Comparison of ENCODE assay signal across 8 mouse cellular contexts in the genomic region with DNA sequence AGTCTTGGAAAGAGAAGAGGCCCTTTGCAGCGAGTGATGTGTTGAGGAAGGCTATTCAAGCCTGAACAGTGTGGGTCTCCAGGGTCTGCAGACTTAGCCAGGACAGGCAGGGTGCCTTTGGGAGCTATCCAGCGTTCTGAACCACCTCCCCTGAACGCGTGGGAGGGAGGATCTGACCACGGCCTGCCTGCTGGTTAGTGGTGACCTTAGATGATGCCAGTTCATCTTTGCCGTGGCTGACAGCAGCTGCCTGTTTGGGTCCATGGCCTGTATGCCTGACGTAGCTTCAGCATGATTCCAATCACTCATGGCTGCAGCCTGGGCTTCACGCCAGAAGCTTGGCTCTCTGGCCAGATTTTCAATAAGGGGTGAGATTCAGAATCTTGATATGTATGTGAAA. TPM values are rescaled to one million over a fixed set of nuclear protein-coding genes. Genes with fewer than 3 reads are reported as not detected.
A peak's percentile ranks its signal among the peaks of the same experiment; 100 is the strongest.
DNase-seq lines count a peak whose midpoint lies in the region; ATAC-seq and TF ChIP-seq lines count a peak whose summit lies in the region.
"Had no signal": no experiment of that assay in that cellular context is flagged by ENCODE, and none has a peak within 500 bp of the region (broad histone marks: within the 10 kb centered on the region; RNA-seq: fewer than 3 reads in every experiment).

No protein-coding gene starts in this region.

- intact Hi-C loops in left cerebral cortex, postnatal 4 days (cut with DNase I), result no loop called here
- intact Hi-C loops in left cerebral cortex, adult 2 months (cut with DNase I), result no loop called here

- no peak overlapping the region for H3K9ac ChIP-seq in hindbrain, postnatal 0 days (replicated peaks; ENCODE audit: low read length)
- H3K9ac ChIP-seq in neural tube, embryonic 15.5 days (replicated peaks), result no peak overlapping the region
- H3K9ac ChIP-seq: limb, embryonic 12.5 days had no signal

- no peaks in the 10 kb centered on the region for H3K36me3 ChIP-seq in hindbrain, postnatal 0 days (ENCODE audit: insufficient read depth, low read length)
- H3K36me3 ChIP-seq in neural tube, embryonic 15.5 days, result no peaks in the 10 kb centered on the region
- H3K36me3 ChIP-seq: limb, embryonic 12.5 days had no signal

- peak; percentile 74 for ATAC-seq in hindbrain, postnatal 0 days
- 0 out of 2 replicates have a peak, but pooled peaks have one; percentile 53 for ATAC-seq in neural tube, embryonic 15.5 days (ENCODE audit: low FRiP score)

- no peak overlapping the region for H3K27ac ChIP-seq in left cerebral cortex, adult 2 months
- peak overlapping the region; percentile 58; the same call in 1 of the 2 replicates for H3K27ac ChIP-seq in hindbrain, postnatal 0 days
- H3K27ac ChIP-seq in neural tube, embryonic 15.5 days (replicated peaks), result no peak overlapping the region
- H3K27ac ChIP-seq: limb, embryonic 12.5 days had no signal

- TF ChIP-seq CTCF in left cerebral cortex, adult 2 months (IDR thresholded peaks at IDR 0.05), result no peak
- no peak for TF ChIP-seq CTCF in hindbrain, postnatal 0 days (IDR thresholded peaks at IDR 0.05; ENCODE audit: low read depth)

- DNase-seq in left cerebral cortex, postnatal 4 days, result peak; percentile 83
- no peak for DNase-seq in left cerebral cortex, adult 2 months (ENCODE audit: extremely low spot score in 1 of 2, low spot score in 2 of 2)
- peak; percentile 63 to 88 for DNase-seq in adrenal gland, adult (ENCODE audit: inconsistent age in 2 of 2, low spot score in 1 of 2)
- peak; percentile 66 to 69 for DNase-seq in cerebellum, adult 18-20 months
- DNase-seq in hindbrain, postnatal 0 days (ENCODE audit: low spot score), result peak; percentile 73
- no peak for DNase-seq in thymus, postnatal 0 days (ENCODE audit: low spot score)

- H3K27me3 ChIP-seq in hindbrain, postnatal 0 days (ENCODE audit: insufficient read depth, low read length), result no peaks in the 10 kb centered on the region
- no peaks in the 10 kb centered on the region for H3K27me3 ChIP-seq in neural tube, embryonic 15.5 days (replicated peaks)

- peaks cover 13% of the 10 kb centered on the region; the same call in 1 of the 2 replicates for H3K4me1 ChIP-seq in hindbrain, postnatal 0 days (ENCODE audit: insufficient read depth, low read length)
- peaks cover 30% of the 10 kb centered on the region for H3K4me1 ChIP-seq in neural tube, embryonic 15.5 days
- H3K4me1 ChIP-seq: limb, embryonic 12.5 days had no signal

- no peak overlapping the region for H3K4me2 ChIP-seq in hindbrain, postnatal 0 days (ENCODE audit: low read depth, low read length)
- H3K4me2 ChIP-seq in neural tube, embryonic 15.5 days, result no peak overlapping the region
- H3K4me2 ChIP-seq: limb, embryonic 12.5 days had no signal

- H3K4me3 ChIP-seq in left cerebral cortex, adult 2 months, result no peak overlapping the region
- H3K4me3 ChIP-seq in hindbrain, postnatal 0 days (ENCODE audit: low read length), result no peak overlapping the region
- H3K4me3 ChIP-seq in neural tube, embryonic 15.5 days (replicated peaks), result no peak overlapping the region
- H3K4me3 ChIP-seq: limb, embryonic 12.5 days had no signal

- WGBS in hindbrain, postnatal 0 days, result 8% methylated on average over 8 of the region's 8 CpGs
- WGBS in neural tube, embryonic 15.5 days, result 16% methylated on average over 8 of the region's 8 CpGs

- H3K9me3 ChIP-seq in hindbrain, postnatal 0 days (ENCODE audit: low read length), result no peaks in the 10 kb centered on the region
- H3K9me3 ChIP-seq in neural tube, embryonic 15.5 days (replicated peaks), result no peaks in the 10 kb centered on the region
- H3K9me3 ChIP-seq: limb, embryonic 12.5 days had no signal

RNA-seq across cellular contexts. Expression of gene Fam219a, which starts 23.4 kb away (rescaled TPM):
- 100 to 1,000 TPM; 146 to 159 TPM for total RNA-seq in left cerebral cortex, postnatal 4 days (2021)
- 100 to 1,000 TPM; 195 to 209 TPM for total RNA-seq in left cerebral cortex, adult 2 months (2021)
- total RNA-seq in hindbrain, postnatal 0 days (2014; rRNA removed), result 136 and 193 TPM in 2 replicates
- polyA plus RNA-seq in hindbrain, postnatal 0 days (2015; fragmentation: Nextera tagmentation; extraction: Ambion mirVana), result 17.7 and 21.2 TPM in 2 replicates
- polyA plus RNA-seq in neural tube, embryonic 15.5 days (2015; fragmentation: Nextera tagmentation; extraction: Ambion mirVana), result 15.2 and 17.9 TPM in 2 replicates
- 1.6 and 2.7 TPM in 2 replicates for polyA plus RNA-seq in thymus, postnatal 0 days (2015; fragmentation: Nextera tagmentation; extraction: Ambion mirVana)

RNA-seq across cellular contexts. Expression of gene Dnaic1, which starts 23.6 kb away (rescaled TPM):
- total RNA-seq in left cerebral cortex, postnatal 4 days (2021), result 1 to 10 TPM; 2.1 to 3.7 TPM
- 1 to 10 TPM; 6.4 to 7.5 TPM for total RNA-seq in left cerebral cortex, adult 2 months (2021)
- total RNA-seq in hindbrain, postnatal 0 days (2014; rRNA removed), result 3.6 and 4.5 TPM in 2 replicates
- polyA plus RNA-seq in hindbrain, postnatal 0 days (2015; fragmentation: Nextera tagmentation; extraction: Ambion mirVana), result 3.0 and 4.8 TPM in 2 replicates
- polyA plus RNA-seq in neural tube, embryonic 15.5 days (2015; fragmentation: Nextera tagmentation; extraction: Ambion mirVana), result 2.1 and 2.5 TPM in 2 replicates
- 0.60 and 0.91 TPM in 2 replicates for polyA plus RNA-seq in thymus, postnatal 0 days (2015; fragmentation: Nextera tagmentation; extraction: Ambion mirVana)

RNA-seq across cellular contexts. Expression of gene 1110017D15Rik, which starts 28.9 kb away (rescaled TPM):
- 10 to 100 TPM; 11.6 to 12.8 TPM for total RNA-seq in left cerebral cortex, postnatal 4 days (2021)
- total RNA-seq in left cerebral cortex, adult 2 months (2021), result 1 to 10 TPM; 5.2 to 6.1 TPM
- 2.3 and 9.9 TPM in 2 replicates for total RNA-seq in hindbrain, postnatal 0 days (2014; rRNA removed)
- 19.9 and 21.4 TPM in 2 replicates for polyA plus RNA-seq in hindbrain, postnatal 0 days (2015; fragmentation: Nextera tagmentation; extraction: Ambion mirVana)
- 8.6 and 10.1 TPM in 2 replicates for polyA plus RNA-seq in neural tube, embryonic 15.5 days (2015; fragmentation: Nextera tagmentation; extraction: Ambion mirVana)
- polyA plus RNA-seq in thymus, postnatal 0 days (2015; fragmentation: Nextera tagmentation; extraction: Ambion mirVana), result 0.94 and 1.5 TPM in 2 replicates

RNA-seq across cellular contexts. Expression of gene AI464131, which starts 43.1 kb away (rescaled TPM):
- total RNA-seq in left cerebral cortex, postnatal 4 days (2021), result 10 to 100 TPM; 16.9 to 20.6 TPM
- 10 to 100 TPM; 27.1 to 28.1 TPM for total RNA-seq in left cerebral cortex, adult 2 months (2021)
- 62.4 and 69.9 TPM in 2 replicates for total RNA-seq in hindbrain, postnatal 0 days (2014; rRNA removed)
- 22.0 and 22.9 TPM in 2 replicates for polyA plus RNA-seq in hindbrain, postnatal 0 days (2015; fragmentation: Nextera tagmentation; extraction: Ambion mirVana)
- polyA plus RNA-seq in neural tube, embryonic 15.5 days (2015; fragmentation: Nextera tagmentation; extraction: Ambion mirVana), result 7.8 and 8.3 TPM in 2 replicates
- polyA plus RNA-seq in thymus, postnatal 0 days (2015; fragmentation: Nextera tagmentation; extraction: Ambion mirVana), result 0.60 TPM in 2 replicates

Comparison
In these comparisons a context has a peak if more than half of its experiments do, and no peak if none do; other contexts are left out.
1. DNase-seq: peak in left cerebral cortex, postnatal 4 days (single experiment), adrenal gland, adult (2 of 2), cerebellum, adult 18-20 months (2 of 2) and hindbrain, postnatal 0 days (single experiment); none in left cerebral cortex, adult 2 months (0 of 2) and thymus, postnatal 0 days (single experiment).